Mouse (Mus musculus) layer of hippocampus, adult 2 months (tissue): ENCODE results near the gene Dll4. TPM values are rescaled to one million over a fixed set of nuclear protein-coding genes. Genes with fewer than 3 reads are reported as not detected.

Experiments used
- DNase-seq, 2 experiments: peaks; one replicate each; pipeline ENCODE4 v3.0.0; 2022; ENCODE audit warnings: low spot score in 2 of 2
- H3K27ac ChIP-seq: fragments of 200-600 bp; 2 replicates; pipeline ENCODE4 v1.8.1; 2022
- H3K4me3 ChIP-seq: fragments of 200-600 bp; 2 replicates; pipeline ENCODE4 v1.8.1; 2022; ENCODE audit warnings: mild to moderate bottlenecking
- CTCF ChIP-seq: fragments of 200-600 bp; conservative IDR thresholded peaks from 2 replicates; pipeline ENCODE4 v1.8.1; 2022; ENCODE audit warnings: antibody characterized with exemption, mild to moderate bottlenecking, moderate library complexity
- total RNA-seq, 2 experiments: library from RNA; stranded (reverse); gene quantifications; 2 replicates each; pipeline ENCODE4 v1.2.3; 2021

Dll4 gene
- total RNA-seq, 2 experiments from 2014 or later, result 2.4 to 2.9 TPM

DNA sequence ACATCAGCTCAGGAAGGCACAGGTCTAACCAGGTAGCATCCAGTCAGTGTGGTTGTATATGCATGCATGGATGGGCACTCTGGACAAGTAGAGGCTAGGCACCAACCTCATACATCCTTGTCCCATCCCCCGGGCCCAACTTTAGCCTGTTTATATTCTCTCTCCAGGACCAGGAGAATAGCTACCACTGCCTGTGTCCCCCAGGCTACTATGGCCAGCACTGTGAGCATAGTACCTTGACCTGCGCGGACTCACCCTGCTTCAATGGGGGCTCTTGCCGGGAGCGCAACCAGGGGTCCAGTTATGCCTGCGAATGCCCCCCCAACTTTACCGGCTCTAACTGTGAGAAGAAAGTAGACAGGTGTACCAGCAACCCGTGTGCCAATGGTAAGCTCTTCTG is 5.2 kb downstream of the Dll4 start:
- no peak for DNase-seq
- TF ChIP-seq CTCF, result no peak

DNA sequence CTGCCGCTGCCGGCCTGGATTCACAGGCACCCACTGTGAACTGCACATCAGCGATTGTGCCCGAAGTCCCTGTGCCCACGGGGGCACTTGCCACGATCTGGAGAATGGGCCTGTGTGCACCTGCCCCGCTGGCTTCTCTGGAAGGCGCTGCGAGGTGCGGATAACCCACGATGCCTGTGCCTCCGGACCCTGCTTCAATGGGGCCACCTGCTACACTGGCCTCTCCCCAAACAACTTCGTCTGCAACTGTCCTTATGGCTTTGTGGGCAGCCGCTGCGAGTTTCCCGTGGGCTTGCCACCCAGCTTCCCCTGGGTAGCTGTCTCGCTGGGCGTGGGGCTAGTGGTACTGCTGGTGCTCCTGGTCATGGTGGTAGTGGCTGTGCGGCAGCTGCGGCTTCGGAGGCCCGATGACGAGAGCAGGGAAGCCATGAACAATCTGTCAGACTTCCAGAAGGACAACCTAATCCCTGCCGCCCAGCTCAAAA is 6.6 kb downstream of the Dll4 start:
- H3K27ac ChIP-seq, result no peak overlapping the region
- no peak for DNase-seq
- TF ChIP-seq CTCF, result no peak

More for the DNA sequence above, 5.2 kb downstream of the Dll4 start:
- Histone ChIP-seq H3K27ac (no peak overlapping the region), H3K4me3 (no peak overlapping the region)

DNA sequence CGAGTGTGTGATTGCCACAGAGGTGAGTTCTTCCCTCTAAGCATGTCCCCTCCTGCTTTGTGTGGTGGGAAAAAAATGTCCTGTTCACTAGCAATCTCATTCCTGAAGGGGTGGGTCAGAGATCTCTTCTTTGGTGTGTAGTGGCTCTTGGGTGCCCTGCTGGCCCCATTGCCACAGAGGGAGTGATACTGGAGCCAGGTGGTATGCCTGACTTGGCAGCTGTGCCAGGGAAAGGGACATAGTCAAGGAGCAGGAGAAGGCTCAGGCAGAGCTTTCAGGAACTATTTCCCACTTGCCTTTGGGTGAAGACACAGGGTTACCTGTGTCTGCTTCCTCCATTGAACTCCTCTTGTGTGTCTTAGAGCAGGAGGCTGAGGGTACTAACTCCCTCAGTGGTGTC is 8.6 kb downstream of the Dll4 start:
- Histone ChIP-seq H3K4me3 (no peak overlapping the region), H3K27ac (no peak overlapping the region)
- no peak for TF ChIP-seq CTCF
- no peak for DNase-seq

More for the DNA sequence above, 6.6 kb downstream of the Dll4 start:
- H3K4me3 ChIP-seq, result no peak overlapping the region

DNA sequence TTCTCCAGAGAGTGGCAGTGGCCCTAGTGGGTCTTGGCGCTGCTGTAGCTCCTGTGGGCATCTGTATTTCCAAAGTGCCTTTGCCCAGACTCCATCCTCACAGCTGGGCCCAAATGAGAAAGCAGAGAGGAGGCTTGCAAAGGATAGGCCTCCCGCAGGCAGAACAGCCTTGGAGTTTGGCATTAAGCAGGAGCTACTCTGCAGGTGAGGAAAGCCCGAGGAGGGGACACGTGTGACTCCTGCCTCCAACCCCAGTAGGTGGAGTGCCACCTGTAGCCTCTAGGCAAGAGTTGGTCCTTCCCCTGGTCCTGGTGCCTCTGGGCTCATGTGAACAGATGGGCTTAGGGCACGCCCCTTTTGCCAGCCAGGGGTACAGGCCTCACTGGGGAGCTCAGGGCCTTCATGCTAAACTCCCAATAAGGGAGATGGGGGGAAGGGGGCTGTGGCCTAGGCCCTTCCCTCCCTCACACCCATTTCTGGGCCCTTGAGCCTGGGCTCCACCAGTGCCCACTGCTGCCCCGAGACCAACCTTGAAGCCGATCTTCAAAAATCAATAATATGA is 9.5 kb downstream of the Dll4 start:
- DNase-seq, result no peak
- H3K4me3 ChIP-seq, result no peak overlapping the region
- TF ChIP-seq CTCF, result no peak

DNA sequence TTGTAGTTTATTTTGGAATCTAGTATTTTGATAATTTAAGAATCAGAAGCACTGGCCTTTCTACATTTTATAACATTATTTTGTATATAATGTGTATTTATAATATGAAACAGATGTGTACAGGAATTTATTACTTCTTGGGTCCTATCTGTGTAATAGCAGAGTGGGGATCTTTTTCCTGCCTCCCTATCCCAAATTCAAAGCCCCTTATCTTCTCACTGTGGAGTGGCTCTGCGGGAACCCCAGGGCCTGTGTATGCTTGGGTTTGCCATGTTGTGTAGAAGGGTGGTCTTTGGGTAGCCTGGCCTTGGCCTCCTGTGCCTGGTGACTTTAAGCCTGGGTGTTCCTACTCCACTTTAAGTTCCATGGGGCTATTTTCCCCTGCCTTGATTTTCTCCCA is 10.0 kb downstream of the Dll4 start:
- no peak for DNase-seq
- Histone ChIP-seq H3K4me3 (no peak overlapping the region), H3K27ac (no peak overlapping the region)
- TF ChIP-seq CTCF, result no peak

More for the DNA sequence above, 9.5 kb downstream of the Dll4 start:
- H3K27ac ChIP-seq, result no peak overlapping the region

DNA sequence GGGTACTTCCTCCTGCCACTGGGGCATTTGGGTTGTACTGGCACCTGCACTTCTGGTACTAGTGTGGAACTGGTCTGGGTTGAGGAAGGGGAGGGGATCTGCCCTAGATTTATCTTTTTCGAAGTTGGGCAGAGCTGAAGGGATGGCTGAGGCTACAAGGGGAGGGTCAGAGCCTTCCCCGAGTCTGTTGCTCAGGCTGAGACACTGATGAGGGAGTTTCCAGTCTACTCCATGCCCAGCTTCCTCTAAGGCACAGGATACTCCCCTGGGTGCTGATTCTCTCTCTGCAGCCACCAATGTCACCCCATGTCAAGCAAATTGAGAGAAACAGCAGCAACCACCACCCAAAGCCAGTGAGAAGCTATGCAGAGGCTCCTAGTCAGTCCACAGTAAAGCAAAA is 10.4 kb downstream of the Dll4 start:
- Histone ChIP-seq H3K4me3 (no peak overlapping the region), H3K27ac (no peak overlapping the region)
- DNase-seq, result no peak
- TF ChIP-seq CTCF, result no peak

DNA sequence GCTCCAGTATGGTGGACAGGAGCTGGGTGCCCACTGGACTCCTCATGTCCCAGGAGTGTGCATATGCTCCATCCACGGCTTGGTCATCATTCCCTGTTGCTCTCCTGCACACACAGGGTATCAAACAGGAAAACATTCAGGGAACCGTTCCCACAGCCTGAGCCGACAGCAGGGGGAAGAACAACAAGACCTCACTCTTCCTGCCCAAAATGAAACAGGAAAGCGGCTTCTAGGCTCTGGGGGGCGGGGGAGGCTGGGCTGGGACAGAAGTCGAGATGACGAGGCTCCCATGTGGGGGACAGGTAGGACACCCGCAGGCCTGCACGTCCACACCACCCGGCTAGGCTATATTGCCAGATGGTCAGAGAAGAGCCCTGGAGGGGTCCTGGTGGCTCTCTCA is 10.9 kb downstream of the Dll4 start:
- no peak overlapping the region for H3K4me3 ChIP-seq
- DNase-seq, result no peak
- no peak for TF ChIP-seq CTCF
- peak overlapping the region; percentile 76; the same call in 1 of the 2 replicates for H3K27ac ChIP-seq

DNA sequence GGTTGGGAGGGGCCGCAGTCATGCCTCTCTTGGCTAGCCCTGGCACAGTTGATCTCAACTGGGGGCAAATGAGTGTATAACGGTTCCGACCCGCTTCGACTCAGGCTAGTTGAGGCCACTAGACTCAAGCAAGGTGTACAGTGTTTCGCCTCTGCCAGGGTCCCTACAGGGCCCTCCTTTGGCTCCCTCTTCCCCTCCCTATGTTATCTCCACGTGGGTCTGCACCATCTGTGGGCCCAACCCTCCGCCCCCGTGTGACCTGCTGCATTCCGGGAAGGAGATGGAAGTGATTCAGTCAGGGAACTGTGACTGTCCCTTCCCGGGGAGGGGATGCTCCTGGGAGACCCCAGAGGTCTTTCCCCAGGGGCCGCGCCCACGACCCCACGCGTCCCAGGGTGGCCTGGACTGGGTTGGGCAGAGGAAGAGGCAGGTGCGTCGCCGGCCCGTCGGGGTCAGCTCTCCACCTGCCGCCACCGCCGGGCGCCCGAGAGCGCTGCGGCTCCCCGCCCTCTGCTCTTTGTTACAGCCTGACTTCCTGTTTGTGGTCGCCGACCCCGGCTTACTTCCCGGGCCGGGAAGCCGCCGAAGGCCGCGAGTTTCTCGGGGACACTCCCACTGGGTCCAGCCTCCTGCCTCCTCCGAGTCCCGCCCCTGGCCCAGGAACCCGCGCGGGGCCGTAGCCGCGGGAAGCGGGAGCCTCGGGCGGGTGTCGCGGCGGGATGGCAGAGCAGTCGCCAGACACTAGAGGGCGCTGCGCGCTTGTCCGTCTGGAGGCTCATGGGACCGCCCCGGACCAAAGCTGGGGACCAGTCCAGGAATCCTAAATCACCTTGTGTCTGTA is 12.1 kb downstream of the Dll4 start:
- H3K27ac ChIP-seq, result peak overlapping the region; percentile 76
- peak overlapping the region; percentile 60 for H3K4me3 ChIP-seq
- peak; percentile 99 for TF ChIP-seq CTCF
- DNase-seq, result peak; percentile 67 to 87

DNA sequence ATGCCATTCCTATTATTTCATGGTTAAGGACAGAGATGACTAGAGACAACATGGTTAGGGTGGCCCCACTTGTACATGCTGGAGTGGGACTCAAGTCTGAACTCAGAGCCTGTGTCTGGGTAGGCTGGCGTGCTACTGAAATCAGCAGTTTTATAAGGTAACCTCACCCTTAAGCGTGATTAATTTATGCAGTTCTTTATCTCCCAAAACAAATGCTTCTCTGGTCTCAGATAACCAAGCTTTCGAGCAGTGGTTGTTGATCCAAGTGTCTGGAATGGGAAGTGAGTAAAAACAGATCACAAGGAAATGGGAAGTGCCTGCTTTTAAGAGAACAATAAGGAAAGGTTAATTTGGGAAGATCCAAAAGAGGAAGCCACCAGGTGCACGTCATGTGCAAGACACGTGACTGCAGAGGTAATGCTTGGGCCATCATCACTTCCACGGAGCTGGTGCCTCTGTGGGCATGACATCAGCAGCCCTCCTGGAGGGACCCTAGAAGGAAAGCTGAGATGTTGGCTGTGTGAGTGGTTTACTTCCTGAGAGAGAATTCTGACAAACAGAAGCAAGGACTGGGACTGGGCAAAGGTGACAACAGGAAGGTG is 19.1 kb downstream of the Dll4 start:
- no peak for TF ChIP-seq CTCF
- Histone ChIP-seq H3K27ac (no peak overlapping the region), H3K4me3 (no peak overlapping the region)
- DNase-seq, result no peak

DNA sequence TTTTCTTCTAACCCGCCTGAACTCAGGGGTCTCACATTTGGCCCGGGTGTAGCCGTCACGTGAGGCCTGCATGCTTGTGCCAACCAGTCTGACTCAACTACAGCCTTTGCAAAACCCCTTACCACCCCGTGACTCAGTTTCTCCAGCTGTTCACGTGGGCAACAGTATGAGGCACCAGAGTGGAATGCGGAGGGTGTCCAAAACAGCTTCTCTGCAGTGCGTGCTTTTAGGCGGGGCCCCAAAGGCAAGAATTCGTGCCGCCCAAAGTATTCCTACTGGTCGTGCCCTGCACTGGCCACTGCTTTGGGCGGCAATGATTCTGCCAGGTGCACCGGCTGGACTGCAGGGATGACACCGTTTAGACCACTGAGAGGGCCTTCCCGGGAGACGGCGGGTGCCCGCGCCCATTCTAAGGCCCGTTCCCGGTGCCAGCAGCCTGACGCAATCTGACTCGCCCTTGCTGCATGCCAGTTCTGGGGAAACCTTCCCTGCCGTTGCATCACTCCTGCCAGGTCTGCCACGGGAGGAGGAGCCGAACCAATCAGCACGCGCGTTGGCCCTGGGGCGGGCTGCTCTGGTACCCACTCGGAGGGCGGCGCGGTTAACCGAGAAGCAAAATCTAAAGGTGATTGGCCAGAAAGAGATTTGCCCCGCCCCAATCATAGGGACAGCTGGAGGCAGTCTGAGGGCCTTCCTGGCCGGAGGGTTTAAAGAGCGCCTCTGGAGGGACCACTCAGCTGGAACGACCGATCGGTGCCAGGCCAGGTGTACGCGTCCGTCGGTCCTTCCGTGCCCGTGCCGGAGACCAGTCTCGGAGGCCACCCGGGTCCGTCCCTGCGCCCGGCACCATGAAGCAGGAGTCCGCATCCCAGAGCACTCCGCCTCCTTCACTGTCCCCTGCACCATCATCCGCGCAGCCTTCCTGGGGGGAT is 25.2 kb downstream of the Dll4 start, which contains the start of gene Chac1:
TSS of gene Chac1 (plus strand) at position 675 of the 932 bp plus-strand sequence.
- H3K4me3 ChIP-seq, result peak within 1 kb of the TSS; percentile 83
- TF ChIP-seq CTCF, result no peak
- peak within 1 kb of the TSS; percentile 87 for H3K27ac ChIP-seq
- peak; percentile 92 to 94 for DNase-seq

DNA sequence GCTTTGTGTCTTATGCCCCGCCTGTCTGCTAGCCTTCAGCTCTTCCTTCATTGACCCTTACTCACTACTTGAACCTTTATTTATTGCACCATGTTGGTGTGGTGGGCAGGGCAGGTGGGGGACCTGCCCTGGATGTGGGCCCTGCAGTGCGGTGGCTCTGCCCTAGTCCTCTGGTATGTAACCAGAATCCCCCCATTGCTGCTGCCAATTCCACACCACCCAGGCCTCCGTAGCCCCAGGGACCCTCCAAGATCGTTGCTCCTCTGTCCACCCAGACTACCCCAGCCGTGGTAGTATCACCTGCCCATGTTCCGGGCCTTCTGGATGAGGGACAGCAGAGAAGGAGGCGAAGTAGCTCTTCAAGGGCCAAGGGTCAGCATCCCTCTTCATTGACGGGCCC is 28.1 kb downstream of the Dll4 start:
- no peak overlapping the region for H3K27ac ChIP-seq
- no peak for TF ChIP-seq CTCF
- no peak for DNase-seq
- H3K4me3 ChIP-seq, result no peak overlapping the region

DNA sequence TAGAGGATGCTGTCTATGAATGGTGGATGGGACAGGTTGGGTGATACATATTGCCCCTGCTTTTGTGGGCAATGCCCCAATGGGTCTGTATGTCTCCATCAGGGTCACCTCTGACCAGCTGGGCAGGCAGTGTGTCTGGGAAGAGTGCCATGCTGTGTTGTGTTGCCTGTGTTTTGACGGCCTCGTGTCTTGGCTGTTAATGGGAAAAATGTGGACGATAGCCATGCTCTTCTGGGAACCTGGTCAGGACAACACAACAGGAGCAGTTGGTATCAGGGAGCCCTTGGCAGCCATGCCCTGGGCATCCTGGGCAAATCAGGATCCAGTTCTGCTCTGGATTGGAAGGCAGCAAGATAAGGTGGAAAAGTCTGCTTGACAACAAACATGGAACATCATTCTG is 29.5 kb downstream of the Dll4 start:
- Histone ChIP-seq H3K27ac (no peak overlapping the region), H3K4me3 (no peak overlapping the region)
- TF ChIP-seq CTCF, result no peak
- no peak for DNase-seq
